Mouse (Mus musculus) embryo, embryonic 9.5 days (tissue): ENCODE measurements at regions not wholly inside any gene's neighbourhood (a gene's known extent, or its start where the extent isn't known, plus 50 kb on each side); places are given as distances from the start of the nearest gene placed in this dataset.
"Not testable (repeated sequence)": the region's sequence is repeated elsewhere in the genome, so short reads cannot be mapped to it uniquely, and the experiment has no call there.

Experiments
- DNase-seq: peaks from one replicate; pipeline ENCODE4 v3.0.0-alpha.2; 2017; ENCODE audit errors: extremely low spot score

GRCm38 (mm10) chr7:125155291-125155690 is 289.2 kb upstream of the Kdm8 start:
- no peak for DNase-seq

DNA sequence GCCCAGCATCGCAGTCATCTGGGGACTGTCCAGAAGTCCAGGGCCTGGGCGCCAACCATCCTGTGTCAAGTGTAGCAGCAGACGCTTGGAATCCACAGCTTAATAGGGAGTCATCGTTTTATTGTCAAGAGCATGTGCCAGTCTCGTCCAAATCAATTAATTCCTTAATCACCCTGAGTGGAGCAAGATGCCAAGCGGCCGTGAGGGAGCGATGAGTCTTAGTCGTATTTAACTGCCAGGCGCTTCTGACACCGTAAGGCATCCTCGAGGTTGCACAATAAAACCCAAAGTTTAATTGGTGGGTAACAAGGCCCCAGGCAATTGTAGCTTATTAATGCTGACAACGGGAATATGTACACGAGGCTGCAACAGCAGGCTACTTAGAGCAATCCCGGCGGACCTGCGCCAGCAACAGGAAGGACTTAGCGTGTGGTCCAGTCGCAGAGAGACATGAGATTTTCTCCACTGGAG is 277.6 kb upstream of the Kdm8 start:
- DNase-seq = no peak

DNA sequence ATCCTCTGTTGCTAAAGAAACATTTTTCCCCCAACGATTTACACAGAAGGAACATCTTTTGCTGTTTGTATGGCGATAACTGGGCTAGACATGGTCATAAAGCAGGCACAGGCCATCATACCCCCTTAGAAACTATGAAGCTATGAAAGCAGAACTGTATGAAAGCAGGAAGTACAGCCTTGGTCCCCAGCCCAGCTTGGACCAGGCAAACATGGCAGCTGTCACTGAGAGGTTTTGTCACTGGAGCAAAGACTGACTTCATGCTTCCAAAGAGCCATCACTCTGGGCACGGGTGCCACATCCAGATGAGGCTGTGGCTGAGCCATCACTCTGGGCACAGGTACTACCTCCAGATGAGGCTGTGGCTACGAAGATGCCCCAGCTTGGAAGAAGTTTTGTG is 276.8 kb upstream of the Kdm8 start:
- no peak for DNase-seq

DNA sequence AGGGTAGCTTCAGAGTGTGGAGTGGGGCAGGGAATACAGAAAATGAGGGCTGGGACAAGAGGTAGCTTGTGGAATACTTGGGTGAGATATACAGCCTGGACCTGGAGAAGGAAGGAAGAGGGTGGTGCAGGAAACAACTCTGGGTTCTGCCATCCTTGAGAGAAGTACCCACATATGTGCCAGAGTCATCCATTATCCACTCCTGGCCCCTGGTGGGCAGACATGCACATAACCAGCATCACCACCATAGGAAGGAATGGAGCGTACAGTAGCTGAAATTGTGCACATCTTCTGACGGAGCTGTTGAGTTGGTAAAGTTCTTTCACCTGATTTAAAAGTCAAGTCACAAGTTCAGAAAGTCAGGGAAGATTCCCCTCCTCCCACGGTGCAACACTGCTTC is 262.9 kb upstream of the Kdm8 start:
- DNase-seq = no peak

GRCm38 (mm10) chr7:125182266-125182665 is 262.2 kb upstream of the Kdm8 start:
- no peak for DNase-seq

GRCm38 (mm10) chr7:125183011-125183410 is 261.5 kb upstream of the Kdm8 start:
- not testable (repeated sequence) for DNase-seq

DNA sequence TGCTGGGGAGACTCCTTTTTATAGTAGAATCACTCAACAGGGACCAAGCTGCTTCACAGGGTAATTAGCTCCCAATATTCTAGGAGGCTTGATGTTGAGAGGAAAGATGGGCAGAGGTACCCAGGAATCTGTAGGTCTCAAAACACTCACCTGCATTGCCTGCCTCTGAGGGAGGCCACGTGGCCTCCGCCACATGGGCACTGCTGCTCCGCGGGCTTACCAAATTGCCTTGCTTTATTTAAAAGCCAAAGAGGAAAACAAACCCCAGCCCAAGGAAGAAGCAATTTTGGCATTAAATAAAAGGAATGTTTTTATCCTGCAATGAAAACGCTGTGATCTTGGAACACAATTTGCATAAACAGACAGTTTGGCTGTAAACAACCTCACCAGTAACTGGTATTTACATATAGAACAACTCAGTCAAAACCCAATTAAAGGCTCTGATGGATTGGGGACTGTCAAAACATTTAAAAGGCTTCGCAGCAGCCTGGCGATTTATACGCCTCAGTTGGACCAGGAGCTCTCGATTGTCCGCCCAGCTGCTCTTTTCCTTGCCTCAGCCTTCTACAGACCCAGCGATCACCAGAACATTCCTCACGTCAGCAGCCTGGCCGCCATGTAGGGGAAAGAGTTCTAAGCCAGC is 259.3 kb upstream of the Kdm8 start:
- no peak for DNase-seq

- no peak for DNase-seq
These were observed 257.3 kb upstream of the Kdm8 start for GRCm38 (mm10) chr7:125187011-125187740.

GRCm38 (mm10) chr7:125188986-125189385 is 255.5 kb upstream of the Kdm8 start:
- no peak for DNase-seq

DNA sequence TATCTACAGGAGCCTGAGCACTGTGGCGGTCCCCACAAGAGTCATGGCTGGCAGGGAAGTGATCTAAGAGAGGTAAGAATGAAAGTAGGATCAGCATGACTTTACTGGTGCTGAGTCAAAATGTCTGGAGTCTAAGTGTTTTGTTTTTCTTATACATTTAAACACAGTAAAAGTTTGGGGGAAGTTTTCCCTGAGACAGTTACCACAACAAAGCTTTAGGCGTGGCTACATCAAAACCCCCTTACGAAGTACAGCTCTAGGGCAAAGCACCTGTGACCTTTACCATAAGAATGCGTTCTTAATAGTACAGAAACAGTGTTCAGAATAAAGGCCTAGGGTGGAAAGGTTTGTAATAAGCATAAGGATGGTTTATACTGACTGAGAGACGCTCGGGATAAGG is 254.4 kb upstream of the Kdm8 start:
- DNase-seq = no peak

DNA sequence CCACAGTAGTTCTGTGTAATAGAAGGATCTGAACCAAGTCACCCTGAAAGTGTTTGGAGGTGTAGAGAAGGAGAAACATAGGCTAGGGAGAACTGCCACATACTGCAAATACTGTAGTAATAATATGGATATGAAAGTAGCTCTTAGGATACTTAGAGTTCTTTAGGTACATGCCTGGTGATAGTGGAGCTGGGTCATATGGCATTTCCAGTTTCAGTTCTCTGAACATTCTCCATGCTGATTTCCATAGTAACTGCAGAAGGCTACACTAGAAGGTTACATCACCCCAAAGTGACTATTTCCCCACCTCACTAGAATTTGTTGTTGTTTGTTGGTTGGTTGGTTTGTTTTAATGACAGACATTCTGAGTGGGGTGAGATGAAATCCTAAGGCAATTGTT is 253.2 kb upstream of the Kdm8 start:
- DNase-seq = no peak

- no peak for DNase-seq
These were observed 233.0 kb upstream of the Kdm8 start for GRCm38 (mm10) chr7:125211346-125211973.

DNA sequence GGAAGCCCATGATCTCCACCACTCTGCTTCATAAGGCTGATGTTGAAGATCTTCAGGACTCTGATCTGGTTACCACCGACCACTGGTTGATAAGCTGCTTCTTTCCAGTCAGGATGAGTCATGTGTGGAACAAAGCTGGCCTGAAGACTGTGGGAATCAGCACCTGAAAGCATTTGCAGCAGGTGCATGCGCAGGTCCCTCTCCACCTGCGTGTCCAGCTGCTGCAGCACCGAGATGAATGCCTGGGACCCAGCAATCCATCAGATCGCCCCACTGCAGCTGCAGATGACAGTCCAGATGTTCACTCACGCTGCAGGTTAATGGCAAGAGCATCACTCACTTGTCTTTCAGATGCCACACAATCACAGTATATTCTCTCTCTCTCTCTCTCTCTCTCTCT is 230.4 kb upstream of the Kdm8 start:
- no peak for DNase-seq

GRCm38 (mm10) chr7:125217630-125218029 is 226.8 kb upstream of the Kdm8 start:
- DNase-seq = no peak

DNA sequence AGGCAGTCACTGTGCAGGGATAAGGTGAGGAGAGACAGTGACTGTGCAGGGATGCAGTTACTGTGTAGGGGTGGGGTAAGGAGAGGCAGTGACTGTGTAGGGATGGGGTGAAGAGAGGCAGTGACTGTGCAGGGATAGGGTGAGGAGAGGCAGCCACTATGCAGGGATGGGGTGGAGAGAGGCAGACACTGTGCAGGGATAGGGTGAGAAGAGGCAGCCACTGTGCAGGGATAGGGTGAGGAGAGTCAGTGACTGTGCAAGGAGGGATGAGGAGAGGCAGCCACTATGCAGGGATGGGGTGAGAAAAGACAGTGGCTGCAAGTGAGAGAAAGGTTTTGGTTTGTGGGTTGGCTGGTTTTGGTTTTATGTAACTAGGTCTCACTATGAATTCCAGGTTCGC is 221.8 kb upstream of the Kdm8 start:
- no peak for DNase-seq

GRCm38 (mm10) chr7:125234911-125235310 is 209.6 kb upstream of the Kdm8 start:
- DNase-seq = no peak

DNA sequence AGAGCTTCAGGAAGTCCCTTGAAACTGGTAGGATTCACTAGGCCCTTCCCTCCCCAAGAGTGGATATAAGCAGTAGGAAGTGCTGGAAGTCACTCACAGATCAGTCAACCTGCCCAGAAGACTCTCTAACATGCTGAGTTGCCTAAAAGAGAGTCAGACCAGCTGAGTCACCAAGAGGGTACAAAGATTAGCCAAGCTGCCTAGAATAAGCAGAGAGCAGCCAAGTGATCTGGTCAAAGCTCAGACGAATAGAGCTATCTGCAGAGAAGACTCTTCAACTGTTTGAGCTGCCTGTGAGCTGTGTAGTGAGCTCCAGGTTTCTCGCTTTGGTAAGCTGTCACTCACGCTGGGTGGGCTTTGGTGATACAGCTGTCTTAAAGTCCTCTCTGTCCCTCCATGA is 207.4 kb upstream of the Kdm8 start:
- no peak for DNase-seq

- DNase-seq = no peak
These were observed 201.5 kb upstream of the Kdm8 start for GRCm38 (mm10) chr7:125243021-125243420.

GRCm38 (mm10) chr7:125248386-125248785 is 196.1 kb upstream of the Kdm8 start:
- DNase-seq = no peak

DNA sequence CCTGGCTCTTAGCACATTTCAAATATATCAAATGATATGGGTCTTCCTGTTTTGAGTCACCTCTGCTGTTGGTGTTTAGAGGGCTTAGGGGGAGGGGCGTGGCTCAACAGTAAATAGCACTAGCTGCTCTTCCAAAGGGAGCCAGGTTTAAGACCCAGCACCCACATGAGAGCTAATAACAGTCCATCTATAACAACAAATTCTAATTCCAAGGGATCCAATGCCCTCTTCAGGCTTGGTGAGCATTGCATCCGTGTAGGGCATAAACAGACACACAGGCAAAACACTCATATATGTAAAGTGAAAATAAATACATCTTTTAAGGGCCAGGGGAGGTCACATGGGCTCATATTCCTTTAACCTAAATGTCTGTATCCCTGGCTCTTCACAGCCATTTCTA is 194.1 kb upstream of the Kdm8 start:
- no peak for DNase-seq

GRCm38 (mm10) chr7:125250970-125251585 is 193.4 kb upstream of the Kdm8 start:
- DNase-seq = no peak

GRCm38 (mm10) chr7:125254302-125254701 is 190.2 kb upstream of the Kdm8 start:
- no peak for DNase-seq

- no peak for DNase-seq
These were observed 185.5 kb upstream of the Kdm8 start for GRCm38 (mm10) chr7:125259016-125259415.
